Mouse (Mus musculus) stomach, embryonic 16.5 days (tissue): ENCODE measurements around the gene Nek2. TPM values are rescaled to one million over a fixed set of nuclear protein-coding genes. Genes with fewer than 3 reads are reported as not detected.

Experiments used
- ATAC-seq: fragments of 200-750 bp; cut with Nextera tagmentation; 2 replicates; pipeline ENCODE4 v1.8.0; 2017; ENCODE audit warnings: moderate number of reproducible peaks, moderate TSS enrichment; ENCODE audit not compliant: insufficient read depth, low FRiP score
- H3K27ac ChIP-seq: fragments of 300-500 bp; sonication (generic); 2 replicates; pipeline ENCODE4 v1.5.1; 2014; ENCODE audit warnings: low read length
- H3K27me3 ChIP-seq: fragments of 300-500 bp; sonication (generic); 2 replicates; pipeline ENCODE4 v1.6.1; 2014; ENCODE audit warnings: low read length, control low read depth, mixed read lengths; ENCODE audit not compliant: control insufficient read depth, insufficient read depth
- H3K36me3 ChIP-seq: fragments of 300-500 bp; sonication (generic); 2 replicates; pipeline ENCODE4 v1.6.1; 2014; ENCODE audit warnings: low read length; ENCODE audit not compliant: control insufficient read depth, insufficient read depth
- H3K4me1 ChIP-seq: fragments of 300-500 bp; sonication (generic); 2 replicates; pipeline ENCODE4 v1.6.1; 2014; ENCODE audit warnings: low read length, control low read depth, mixed read lengths; ENCODE audit not compliant: control insufficient read depth, insufficient read depth
- H3K4me2 ChIP-seq: fragments of 300-500 bp; sonication (generic); 2 replicates; pipeline ENCODE4 v1.6.1; 2014; ENCODE audit warnings: low read depth, low read length, mixed read lengths
- H3K4me3 ChIP-seq: fragments of 300-500 bp; sonication (generic); replicated peaks from 2 replicates; pipeline ENCODE4 v1.5.1; 2014; ENCODE audit warnings: mild to moderate bottlenecking, low read length
- H3K9ac ChIP-seq: fragments of 300-500 bp; sonication (generic); 2 replicates; pipeline ENCODE4 v1.6.1; 2014; ENCODE audit warnings: low read length
- H3K9me3 ChIP-seq: fragments of 300-500 bp; sonication (generic); replicated peaks from 2 replicates; pipeline ENCODE4 v1.6.1; 2016; ENCODE audit warnings: low read length, control low read depth; ENCODE audit not compliant: control insufficient read depth
- WGBS: fragments of 180-500 bp; shearing (Covaris S2); extraction: QIAGEN DNeasy Blood & Tissue Kit; methylation state at CpG from one replicate; pipeline ENCODE4 v1.1.7; 2014; 5-methylcytosine and 5-hydroxymethylcytosine counted together
- polyA plus RNA-seq: library from polyadenylated mRNA; unstranded; fragments of >200 nt; fragmentation: Nextera tagmentation; extraction: Ambion mirVana; gene quantifications from 2 replicates; pipeline ENCODE4 v1.2.1, GENCODE M21; 2015

Gene Nek2
- polyA plus RNA-seq, 1 experiment from 2014 or later = 32.1 TPM

GRCm38 (mm10) chr1:191861247-191861646, 40.0 kb downstream of the Nek2 start:
- H3K27me3 ChIP-seq = no peaks in the 10 kb centered on the region
- no peak overlapping the region for H3K4me3 ChIP-seq
- H3K4me1 ChIP-seq = no peaks in the 10 kb centered on the region
- no peak overlapping the region for H3K4me2 ChIP-seq
- H3K9me3 ChIP-seq = no peaks in the 10 kb centered on the region
- 79% methylated on average over 5 of the region's 5 CpGs for WGBS
- ATAC-seq = no peak
- no peaks in the 10 kb centered on the region for H3K36me3 ChIP-seq
- no peak overlapping the region for H3K9ac ChIP-seq
- H3K27ac ChIP-seq = no peak overlapping the region

GRCm38 (mm10) chr1:191863833-191864550, 42.7 kb downstream of the Nek2 start:
- H3K27ac ChIP-seq = no peak overlapping the region
- WGBS = 78% methylated on average over 4 of the region's 4 CpGs
- H3K4me3 ChIP-seq = no peak overlapping the region
- H3K4me2 ChIP-seq = no peak overlapping the region
- H3K9me3 ChIP-seq = no peaks in the 10 kb centered on the region
- ATAC-seq = no peak
- no peaks in the 10 kb centered on the region for H3K4me1 ChIP-seq
- no peaks in the 10 kb centered on the region for H3K36me3 ChIP-seq
- no peaks in the 10 kb centered on the region for H3K27me3 ChIP-seq
- no peak overlapping the region for H3K9ac ChIP-seq

- H3K4me3 ChIP-seq = no peak overlapping the region
- H3K36me3 ChIP-seq = no peaks in the 10 kb centered on the region
- ATAC-seq = no peak
- no peaks in the 10 kb centered on the region for H3K27me3 ChIP-seq
- no peak overlapping the region for H3K9ac ChIP-seq
- no peak overlapping the region for H3K27ac ChIP-seq
- WGBS = 82% methylated on average over 8 of the region's 8 CpGs
- no peak overlapping the region for H3K4me2 ChIP-seq
- H3K9me3 ChIP-seq = no peaks in the 10 kb centered on the region
- H3K4me1 ChIP-seq = no peaks in the 10 kb centered on the region
Measured at GRCm38 (mm10) chr1:191864551-191865027, 43.3 kb downstream of the Nek2 start.

DNA sequence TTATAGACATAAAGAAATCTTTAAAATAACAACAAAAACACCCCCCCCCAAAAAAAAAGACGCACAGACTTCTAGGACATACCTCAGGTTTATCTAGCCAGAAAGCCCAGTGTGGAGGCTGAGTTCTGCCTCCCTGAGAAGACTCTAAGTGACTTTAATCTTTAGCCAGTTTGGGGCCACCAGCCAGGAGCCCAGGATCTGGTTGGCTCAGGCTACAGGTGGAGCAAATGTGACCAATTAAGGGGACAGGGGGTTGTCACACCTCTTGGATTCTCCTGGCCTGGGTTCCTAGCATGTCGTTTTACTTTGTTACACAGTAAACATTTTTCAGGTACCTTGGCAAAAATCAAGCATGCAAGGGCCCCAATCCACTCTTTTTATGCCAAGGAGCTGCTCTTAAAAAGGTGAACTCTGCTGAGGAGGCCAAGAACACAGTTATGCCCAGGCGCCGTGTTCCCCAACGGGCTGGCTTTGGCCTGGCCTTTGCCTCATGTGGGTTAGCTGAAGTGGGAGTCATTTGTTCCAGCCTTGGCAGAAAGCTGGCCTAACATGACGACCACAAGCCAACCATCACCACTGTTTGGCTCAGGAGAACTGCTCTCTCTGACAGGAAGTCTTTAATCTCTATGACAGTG, 50.9 kb downstream of the Nek2 start:
- no peak for ATAC-seq
- H3K9me3 ChIP-seq = no peaks in the 10 kb centered on the region
- no peaks in the 10 kb centered on the region for H3K27me3 ChIP-seq
- 66% methylated on average over 6 of the region's 6 CpGs for WGBS
- H3K27ac ChIP-seq = no peak overlapping the region
- no peaks in the 10 kb centered on the region for H3K36me3 ChIP-seq
- H3K4me1 ChIP-seq = no peaks in the 10 kb centered on the region
- H3K4me2 ChIP-seq = no peak overlapping the region
- H3K9ac ChIP-seq = no peak overlapping the region
- H3K4me3 ChIP-seq = no peak overlapping the region

DNA sequence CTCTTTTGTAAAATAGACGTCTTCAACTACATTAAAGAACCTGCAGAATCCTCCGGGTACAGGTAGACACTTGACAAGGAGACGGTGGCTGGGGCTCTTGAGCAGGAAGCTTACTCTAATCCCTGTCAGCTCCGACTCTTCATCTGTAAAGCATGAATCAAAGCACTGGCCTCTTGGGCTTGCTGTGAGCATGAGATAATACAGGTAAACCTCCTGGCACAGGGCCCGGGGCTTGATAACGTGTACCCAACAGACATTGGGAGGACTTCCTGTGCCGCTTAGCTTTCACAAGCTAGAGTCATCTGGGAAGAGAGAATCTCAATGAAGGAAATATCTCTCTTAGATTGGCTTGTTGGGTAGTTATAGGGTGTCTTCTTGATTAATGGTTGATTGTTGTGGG, 53.8 kb downstream of the Nek2 start:
- ATAC-seq = no peak
- H3K36me3 ChIP-seq = no peaks in the 10 kb centered on the region
- no peaks in the 10 kb centered on the region for H3K9me3 ChIP-seq
- H3K4me2 ChIP-seq = no peak overlapping the region
- WGBS = 73% methylated on average over 7 of the region's 7 CpGs
- H3K9ac ChIP-seq = no peak overlapping the region
- H3K27ac ChIP-seq = no peak overlapping the region
- H3K27me3 ChIP-seq = no peaks in the 10 kb centered on the region
- H3K4me3 ChIP-seq = no peak overlapping the region
- peaks cover 3% of the 10 kb centered on the region; the same call in 1 of the 2 replicates for H3K4me1 ChIP-seq

DNA sequence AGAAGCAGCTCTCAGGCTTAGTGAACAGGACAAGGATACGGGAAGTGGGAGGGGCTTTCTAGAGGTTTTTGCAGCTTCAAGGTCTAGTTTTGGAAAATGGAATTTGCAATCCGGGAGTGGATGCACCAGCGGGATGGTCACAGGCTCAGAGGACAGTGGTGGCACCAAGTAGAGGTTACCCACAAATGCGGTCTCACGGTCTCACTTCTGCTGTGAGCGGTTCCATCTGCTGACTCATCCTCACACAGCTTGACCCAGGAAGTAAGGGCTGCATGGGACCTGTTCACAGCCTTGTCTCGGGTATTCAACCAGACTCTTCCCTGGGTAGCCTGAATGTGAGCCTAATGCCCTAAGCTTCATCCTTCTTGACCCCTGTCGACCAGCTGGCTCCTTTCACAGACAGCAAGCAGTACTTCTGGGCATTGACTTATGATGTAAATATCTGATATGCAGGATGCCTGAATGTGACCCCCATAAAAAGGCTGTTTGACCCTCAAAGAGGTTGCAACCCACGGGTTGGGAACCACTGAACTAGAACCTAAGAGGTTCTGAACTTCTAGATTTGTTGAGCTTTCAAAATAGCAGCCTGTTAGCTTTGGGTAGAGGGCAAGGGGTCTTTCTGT, 54.5 kb downstream of the Nek2 start:
- no peaks in the 10 kb centered on the region for H3K36me3 ChIP-seq
- H3K9ac ChIP-seq = no peak overlapping the region
- ATAC-seq = no peak; the same call in 1 of the 2 replicates
- 55% methylated on average over 9 of the region's 9 CpGs for WGBS
- no peaks in the 10 kb centered on the region for H3K27me3 ChIP-seq
- H3K4me1 ChIP-seq = peaks cover 3% of the 10 kb centered on the region; the same call in 1 of the 2 replicates
- no peak overlapping the region for H3K27ac ChIP-seq
- no peak overlapping the region for H3K4me3 ChIP-seq
- no peaks in the 10 kb centered on the region for H3K9me3 ChIP-seq
- no peak overlapping the region for H3K4me2 ChIP-seq

- H3K9ac ChIP-seq = no peak overlapping the region
- no peak overlapping the region for H3K4me2 ChIP-seq
- H3K4me3 ChIP-seq = no peak overlapping the region
- H3K4me1 ChIP-seq = peaks cover 3% of the 10 kb centered on the region; the same call in 1 of the 2 replicates
- no peak overlapping the region for H3K27ac ChIP-seq
- no peaks in the 10 kb centered on the region for H3K36me3 ChIP-seq
- no peaks in the 10 kb centered on the region for H3K9me3 ChIP-seq
- H3K27me3 ChIP-seq = no peaks in the 10 kb centered on the region
- 56% methylated on average over 10 of the region's 10 CpGs for WGBS
- no peak for ATAC-seq
Measured at GRCm38 (mm10) chr1:191877681-191878080, 56.4 kb downstream of the Nek2 start.

GRCm38 (mm10) chr1:191878518-191878921, 57.3 kb downstream of the Nek2 start:
- WGBS = 55% methylated on average over 4 of the region's 4 CpGs
- no peak overlapping the region for H3K4me3 ChIP-seq
- no peaks in the 10 kb centered on the region for H3K36me3 ChIP-seq
- no peak overlapping the region for H3K9ac ChIP-seq
- H3K27ac ChIP-seq = no peak overlapping the region
- no peak for ATAC-seq
- no peaks in the 10 kb centered on the region for H3K9me3 ChIP-seq
- peaks cover 3% of the 10 kb centered on the region; the same call in 1 of the 2 replicates for H3K4me1 ChIP-seq
- no peak overlapping the region for H3K4me2 ChIP-seq
- no peaks in the 10 kb centered on the region for H3K27me3 ChIP-seq

GRCm38 (mm10) chr1:191880247-191880646, 59.0 kb downstream of the Nek2 start:
- Histone ChIP-seq H3K4me1 (peaks cover 6% of the 10 kb centered on the region), H3K9ac (no peak overlapping the region), H3K9me3 (no peaks in the 10 kb centered on the region), H3K27me3 (no peaks in the 10 kb centered on the region), H3K4me3 (no peak overlapping the region), H3K4me2 (no peak overlapping the region), H3K27ac (no peak overlapping the region), H3K36me3 (no peaks in the 10 kb centered on the region)
- WGBS = 69% methylated on average over 3 of the region's 3 CpGs
- no peak for ATAC-seq
